Mouse (Mus musculus) heart, adult 2 months (tissue): ENCODE measurements at regions not wholly inside any gene's neighbourhood (a gene's known extent, or its start where the extent isn't known, plus 50 kb on each side); places are given as distances from the start of the nearest gene placed in this dataset.

Experiments
- CTCF ChIP-seq: fragments of 200-600 bp; IDR thresholded peaks from 2 replicates; pipeline ENCODE4 v1.8.1; 2022; ENCODE audit warnings: antibody characterized with exemption, mild to moderate bottlenecking, moderate library complexity
- EP300 ChIP-seq: fragments of 200-500 bp; IDR thresholded peaks from 2 replicates; pipeline ENCODE4 v1.6.1; 2011; ENCODE audit warnings: low read depth, low read length, control low read depth; ENCODE audit not compliant: insufficient read depth
- POLR2A ChIP-seq: fragments of 200-500 bp; IDR thresholded peaks from 2 replicates; pipeline ENCODE4 v1.6.1; 2011; ENCODE audit warnings: mild to moderate bottlenecking, low read depth, low read length, control low read depth; ENCODE audit not compliant: insufficient read depth

- no peak for TF ChIP-seq CTCF
- TF ChIP-seq POLR2A = no peak
- no peak for TF ChIP-seq EP300
These were observed 151.5 kb upstream of the Adra1b start for GRCm38 (mm10) chr11:44052481-44052880.
